Mouse (Mus musculus): ENCODE results near the gene Selenon.
"Not testable (repeated sequence)": the region's sequence is repeated elsewhere in the genome, so short reads cannot be mapped to it uniquely, and the experiment has no call there.

Gene Selenon

GRCm38 (mm10) chr4:134511730-134512129, 40.2 kb downstream of the Selenon start:
- in situ Hi-C loops (cut with MboI; ENCODE audit: low sequenced_read_pairs) = no loop called here

GRCm38 (mm10) chr4:134510845-134511411, 41.0 kb downstream of the Selenon start, which contains the start of gene Aunip:
Aunip (plus strand) TSS chr4:134510999.
- in situ Hi-C loops (cut with MboI; ENCODE audit: low sequenced_read_pairs) = no loop called here

GRCm38 (mm10) chr4:134510396-134510795, 41.6 kb downstream of the Selenon start:
- in situ Hi-C loops (cut with MboI; ENCODE audit: low sequenced_read_pairs) = no loop called here

- in situ Hi-C loops (cut with MboI; ENCODE audit: low sequenced_read_pairs) = no loop called here
These were observed 45.3 kb downstream of the Selenon start for GRCm38 (mm10) chr4:134506713-134507112.

DNA sequence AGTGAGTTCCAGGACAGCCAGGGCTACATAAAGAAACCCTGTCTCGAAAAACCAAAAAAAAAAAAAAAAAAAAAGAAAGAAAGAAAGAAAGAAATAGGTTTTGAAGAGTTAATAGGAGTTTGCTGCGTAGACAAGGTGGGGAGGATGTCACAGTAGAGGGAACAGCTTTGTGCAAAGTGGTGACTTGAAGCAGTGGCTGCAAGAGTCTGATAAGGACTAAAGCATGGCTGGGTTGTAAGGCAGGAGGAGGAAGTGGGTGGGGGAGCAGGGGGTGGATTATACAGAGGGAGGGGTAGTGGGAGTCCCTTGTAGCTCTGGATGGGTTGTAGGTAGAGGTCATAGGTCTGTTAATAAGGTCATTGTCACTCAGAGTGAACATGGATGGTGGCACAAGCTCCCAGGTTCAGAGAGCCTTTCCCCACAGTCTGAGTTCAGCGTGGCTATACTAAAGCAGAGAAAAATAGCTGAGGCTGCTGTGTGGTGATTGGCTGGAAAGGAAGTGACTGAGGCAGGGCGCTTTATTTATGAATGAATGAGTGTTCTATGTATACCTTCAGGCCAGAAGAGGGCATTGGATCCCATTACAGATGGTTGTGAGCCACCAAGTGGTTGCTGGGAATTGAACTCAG, 45.9 kb downstream of the Selenon start:
- in situ Hi-C loops (cut with MboI; ENCODE audit: low sequenced_read_pairs) = no loop called here

DNA sequence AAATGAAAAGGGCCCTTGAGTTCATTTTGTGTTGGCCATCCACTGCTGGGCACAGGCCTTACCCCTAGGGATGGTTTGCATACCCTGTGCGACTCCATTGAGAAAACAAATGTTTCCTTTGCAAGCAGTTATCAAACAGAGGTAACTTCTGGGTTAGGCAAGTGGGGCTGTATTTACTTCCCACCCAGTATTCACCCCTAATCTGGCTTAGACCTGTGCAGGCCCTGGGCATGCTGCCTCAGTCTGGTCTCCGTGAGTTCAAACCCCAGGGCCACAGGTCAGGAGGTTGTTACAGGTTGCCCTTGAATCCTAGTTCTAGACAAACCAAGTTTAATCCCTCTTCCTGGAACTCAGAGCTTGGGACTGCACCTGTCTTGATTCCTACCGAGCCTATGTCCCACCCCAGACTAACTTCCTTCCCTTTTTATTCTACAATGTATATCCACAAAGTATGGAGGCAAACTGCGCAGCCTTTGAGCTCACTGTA, 46.6 kb downstream of the Selenon start:
- in situ Hi-C loops (cut with MboI; ENCODE audit: low sequenced_read_pairs) = no loop called here

DNA sequence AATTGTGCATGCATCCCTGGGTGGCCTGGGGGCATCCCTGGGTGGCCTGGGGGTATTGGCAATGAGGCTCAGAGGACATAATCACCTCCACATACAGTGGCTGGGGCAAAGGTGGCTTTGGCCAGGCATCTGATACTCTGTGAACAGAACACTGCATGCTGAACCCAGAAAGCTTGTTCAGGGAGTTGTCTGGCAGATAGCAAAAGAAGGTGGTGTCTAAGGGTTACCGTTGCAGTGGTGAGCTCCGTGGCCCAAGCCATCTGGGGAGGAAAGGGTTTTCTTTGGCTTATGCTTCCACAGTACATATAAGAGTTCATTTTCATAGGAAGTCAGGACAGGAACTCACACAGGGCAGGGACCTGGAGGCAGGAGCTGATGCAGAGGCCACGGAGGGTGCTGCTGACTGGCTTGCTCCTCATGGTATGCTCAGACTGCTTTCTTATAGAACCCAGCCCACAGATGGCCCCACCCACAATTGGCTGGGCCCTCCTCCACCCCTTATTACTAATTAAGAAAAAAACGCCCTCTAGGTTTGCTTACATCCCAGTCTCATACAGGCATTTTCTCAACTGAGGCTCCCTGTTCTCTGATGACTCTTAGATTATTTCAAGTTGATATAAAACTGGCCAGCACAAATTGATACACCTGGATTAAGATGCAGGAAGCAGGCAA, 48.1 kb downstream of the Selenon start:
- in situ Hi-C loops (cut with MboI; ENCODE audit: low sequenced_read_pairs) = no loop called here

DNA sequence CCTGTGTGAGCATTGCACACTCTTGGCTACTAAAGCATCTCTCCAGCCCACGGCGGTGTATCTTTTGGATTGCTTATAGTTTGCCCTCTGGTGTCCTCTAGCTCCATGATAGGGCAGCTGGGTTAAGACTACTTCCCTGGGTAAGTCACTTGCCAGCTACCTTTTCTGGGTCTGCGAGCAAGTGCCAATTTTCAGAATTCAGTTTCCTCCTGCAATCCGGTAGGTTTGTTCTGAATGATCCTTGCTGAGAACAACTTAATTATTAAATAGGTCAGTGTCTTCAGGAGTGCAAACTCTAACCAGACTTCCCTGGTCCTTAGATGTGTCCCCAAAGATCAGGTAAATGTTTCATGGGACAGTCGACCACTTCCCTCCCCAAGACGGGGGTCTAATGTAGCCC, 50.9 kb downstream of the Selenon start:
- in situ Hi-C loops (cut with MboI; ENCODE audit: low sequenced_read_pairs) = no loop called here

- in situ Hi-C loops (cut with MboI; ENCODE audit: low sequenced_read_pairs) = not testable (repeated sequence)
These were observed 53.0 kb downstream of the Selenon start for GRCm38 (mm10) chr4:134498983-134499382.

GRCm38 (mm10) chr4:134497986-134498731, 53.8 kb downstream of the Selenon start:
- in situ Hi-C loops (cut with MboI; ENCODE audit: low sequenced_read_pairs) = no loop called here

- in situ Hi-C loops (cut with MboI; ENCODE audit: low sequenced_read_pairs) = no loop called here
These were observed 54.7 kb downstream of the Selenon start for GRCm38 (mm10) chr4:134497223-134497622.

DNA sequence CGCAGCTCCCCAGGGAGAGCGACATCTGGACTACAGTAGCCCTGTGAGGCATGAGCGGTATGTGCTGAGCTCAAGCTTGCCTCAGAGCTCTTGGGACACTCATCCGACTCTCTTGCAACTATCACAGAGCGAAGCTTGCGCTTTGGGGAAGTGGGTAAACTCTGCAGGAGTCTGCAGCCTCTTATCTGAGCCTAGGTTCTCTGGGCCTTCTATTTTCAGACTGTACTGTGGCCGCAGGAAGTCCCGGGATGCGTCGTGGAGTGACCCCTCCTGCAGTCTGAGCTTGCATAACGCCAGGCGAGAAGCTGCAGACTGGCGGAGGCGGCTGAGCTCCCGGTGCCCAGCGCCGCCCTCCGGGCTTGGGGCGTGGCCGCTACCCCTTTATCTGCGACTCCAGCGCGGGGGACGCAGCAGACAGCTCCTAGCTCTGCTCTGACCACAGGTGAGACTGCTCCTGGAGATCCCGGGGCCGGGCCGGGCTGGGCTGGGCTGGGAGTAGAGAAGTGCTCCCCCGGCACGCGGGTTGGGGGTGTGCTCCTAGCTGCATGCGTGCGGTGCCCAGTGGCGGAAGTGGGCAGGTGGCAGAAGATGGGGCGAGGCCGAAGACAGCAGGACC, 55.3 kb downstream of the Selenon start, which contains the start of gene Paqr7:
Gene Paqr7, plus strand, starts transcription at position 103 of the 616 bp plus-strand sequence.
- in situ Hi-C loops (cut with MboI; ENCODE audit: low sequenced_read_pairs) = no loop called here

- in situ Hi-C loops (cut with MboI; ENCODE audit: low sequenced_read_pairs) = no loop called here
These were observed 56.4 kb downstream of the Selenon start for GRCm38 (mm10) chr4:134495546-134495923.

DNA sequence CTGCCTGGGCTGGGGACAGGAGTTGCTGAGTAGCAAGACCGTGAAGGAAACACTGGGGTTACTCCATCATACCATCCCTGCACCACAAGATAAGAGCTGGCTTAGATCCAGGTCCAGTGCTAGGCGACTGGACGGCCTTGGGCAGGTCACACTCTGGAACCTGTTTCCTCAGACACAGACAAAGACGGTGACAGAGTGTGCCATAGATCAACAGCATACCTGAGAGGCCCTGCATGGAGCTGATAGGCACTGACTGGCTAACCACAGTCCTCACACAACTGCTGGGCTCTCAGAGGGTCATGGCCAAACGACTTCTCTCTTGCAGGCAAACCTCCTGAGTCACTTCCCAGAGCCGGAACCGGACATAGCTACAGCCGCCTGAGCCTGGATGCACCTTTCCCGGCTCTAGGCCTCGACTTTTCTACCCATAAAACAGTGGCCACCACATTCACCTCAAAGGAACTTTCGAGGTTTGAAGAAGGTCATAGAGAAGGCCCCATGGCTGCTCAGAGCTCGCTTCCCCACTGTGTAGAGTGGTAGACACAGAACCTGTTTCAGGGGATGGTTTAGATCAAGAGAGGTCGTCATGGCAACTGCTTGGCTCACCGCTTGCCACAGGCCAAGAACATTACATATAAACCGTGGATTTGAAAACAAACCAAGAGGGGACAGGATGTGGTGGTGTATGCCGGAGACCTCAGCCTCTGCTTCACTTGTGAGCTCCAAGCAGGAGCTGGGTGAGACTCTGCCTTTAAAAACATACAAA, 57.0 kb downstream of the Selenon start:
- in situ Hi-C loops (cut with MboI; ENCODE audit: low sequenced_read_pairs) = no loop called here

GRCm38 (mm10) chr4:134494161-134494560, 57.8 kb downstream of the Selenon start:
- in situ Hi-C loops (cut with MboI; ENCODE audit: low sequenced_read_pairs) = not testable (repeated sequence)

DNA sequence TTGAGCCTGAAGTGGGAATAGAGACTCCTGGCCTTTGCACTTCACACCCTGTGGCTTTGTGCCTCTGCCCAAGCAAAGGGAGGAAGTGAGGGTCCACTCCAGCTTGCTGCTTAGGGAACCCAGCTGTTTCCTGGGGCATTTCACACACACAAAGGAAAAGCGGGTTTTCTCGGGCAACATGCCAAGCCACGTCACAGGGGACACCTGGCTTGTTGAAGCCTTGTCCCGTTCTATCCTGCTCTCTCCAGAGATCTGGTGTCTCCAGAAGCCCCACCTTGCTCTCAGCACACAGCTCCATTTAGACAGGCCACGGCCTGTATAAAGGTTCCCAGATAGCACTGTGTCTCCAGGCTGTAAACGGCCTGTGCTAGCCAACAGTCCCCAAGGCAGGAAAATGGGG, 60.2 kb downstream of the Selenon start:
- in situ Hi-C loops (cut with MboI; ENCODE audit: low sequenced_read_pairs) = no loop called here

DNA sequence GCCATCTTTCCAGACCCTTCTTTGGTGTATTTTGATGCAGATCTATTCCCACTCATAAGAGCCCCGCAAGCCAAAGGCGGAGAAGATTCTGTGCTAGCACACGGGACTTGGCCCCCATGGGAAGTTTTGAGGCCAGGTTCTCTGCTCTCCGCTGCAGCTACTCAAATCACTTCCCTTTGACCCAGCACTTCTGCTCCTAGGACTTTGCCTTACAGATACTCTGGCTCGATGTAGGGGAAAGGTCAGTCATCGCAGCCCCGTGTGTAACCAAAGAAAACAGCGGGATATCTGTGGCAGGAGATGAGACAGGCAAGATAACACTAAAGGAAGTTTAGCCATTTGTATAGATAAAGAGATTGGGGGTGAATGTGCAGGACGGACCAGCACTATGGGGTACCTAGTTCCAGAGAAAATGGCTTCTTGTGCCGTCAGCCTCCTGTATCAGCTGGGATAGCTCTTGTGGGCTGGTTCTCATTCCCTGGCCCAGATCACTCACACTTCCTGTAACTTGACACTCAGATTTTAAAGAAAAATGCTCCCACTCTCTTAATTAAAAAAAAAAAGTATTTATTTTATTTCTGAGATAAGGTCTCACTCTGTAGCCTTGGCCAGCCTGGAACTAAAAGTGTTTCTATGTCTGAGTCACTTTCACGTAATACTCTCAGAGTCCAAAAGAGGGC, 61.8 kb downstream of the Selenon start:
- in situ Hi-C loops (cut with MboI; ENCODE audit: low sequenced_read_pairs) = no loop called here

DNA sequence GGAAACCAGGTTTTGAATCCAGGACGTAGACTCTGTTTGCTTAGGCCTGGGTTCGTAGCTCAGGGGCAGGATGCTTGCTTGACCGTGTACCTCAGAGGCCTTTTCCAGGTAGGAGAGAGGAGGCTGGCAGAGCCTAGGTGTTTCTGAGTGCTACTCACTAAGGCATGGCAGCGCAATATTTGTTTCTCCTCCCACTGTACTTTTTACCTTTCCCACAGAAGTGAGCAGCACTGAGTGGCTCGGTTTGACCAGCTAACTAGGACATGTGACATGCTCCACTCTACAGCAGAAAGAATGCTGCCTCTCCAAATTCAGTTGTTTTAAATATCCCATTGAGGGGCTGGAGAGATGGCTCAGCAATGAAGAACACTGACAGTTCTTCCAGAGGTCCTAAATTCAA, 63.8 kb downstream of the Selenon start:
- in situ Hi-C loops (cut with MboI; ENCODE audit: low sequenced_read_pairs) = no loop called here
